Mouse (Mus musculus) lung, embryonic 16.5 days (tissue): ENCODE results near the gene Ucp1. TPM values are rescaled to one million over a fixed set of nuclear protein-coding genes. Genes with fewer than 3 reads are reported as not detected.

Experiments used
- polyA plus RNA-seq: library from polyadenylated mRNA; unstranded; fragments of >200 nt; fragmentation: Nextera tagmentation; extraction: Ambion mirVana; gene quantifications from 2 replicates; pipeline ENCODE4 v1.2.1, GENCODE M21; 2015

Gene Ucp1
- polyA plus RNA-seq, 1 experiment from 2014 or later = not detected

Other genes with a start within 250 kb of the Ucp1 start
- 1.4 TPM in 2 replicates for gene Tbc1d9, start 125.0 kb upstream of the Ucp1 start, polyA plus RNA-seq
- 0.23 and 0.89 TPM in 2 replicates for gene Gm10645, start 124.2 kb upstream of the Ucp1 start, polyA plus RNA-seq
- 16.5 and 17.0 TPM in 2 replicates for gene Elmod2, start 42.1 kb downstream of the Ucp1 start, polyA plus RNA-seq
- not detected in 2 replicates for gene Mgat4d, start 58.1 kb downstream of the Ucp1 start, polyA plus RNA-seq
- 0.05 and 0.14 TPM in 2 replicates for gene Clgn, start 99.5 kb downstream of the Ucp1 start, polyA plus RNA-seq
- 114 TPM in 2 replicates for gene Scoc, start 168.0 kb downstream of the Ucp1 start, polyA plus RNA-seq
- gene Olfr370, start 245.4 kb downstream of the Ucp1 start, polyA plus RNA-seq = not detected in 2 replicates